Mouse (Mus musculus) hindbrain, embryonic 12.5 days (tissue): Measurements from ENCODE around the gene Hepacam. TPM values are rescaled to one million over a fixed set of nuclear protein-coding genes. Genes with fewer than 3 reads are reported as not detected.

Experiments
- ATAC-seq: fragments of 200-750 bp; cut with Nextera tagmentation; 2 replicates; pipeline ENCODE4 v1.8.0; 2017; ENCODE audit warnings: moderate TSS enrichment; ENCODE audit not compliant: low FRiP score
- H3K27ac ChIP-seq: fragments of 300-500 bp; sonication (generic); 2 replicates; pipeline ENCODE4 v1.5.1; 2016; ENCODE audit warnings: mild to moderate bottlenecking
- H3K27me3 ChIP-seq: fragments of 300-500 bp; sonication (generic); 2 replicates; pipeline ENCODE4 v1.6.1; 2016; ENCODE audit warnings: mild to moderate bottlenecking
- H3K36me3 ChIP-seq: fragments of 300-500 bp; sonication (generic); 2 replicates; pipeline ENCODE4 v1.6.1; 2016; ENCODE audit warnings: mild to moderate bottlenecking
- H3K4me1 ChIP-seq: fragments of 300-500 bp; sonication (generic); 2 replicates; pipeline ENCODE4 v1.6.1; 2016
- H3K4me2 ChIP-seq: fragments of 300-500 bp; sonication (generic); replicated peaks from 2 replicates; pipeline ENCODE4 v1.6.1; 2016; ENCODE audit warnings: mild to moderate bottlenecking
- H3K4me3 ChIP-seq: fragments of 300-500 bp; sonication (generic); 2 replicates; pipeline ENCODE4 v1.5.1; 2016; ENCODE audit warnings: mild to moderate bottlenecking
- H3K9ac ChIP-seq: fragments of 300-500 bp; sonication (generic); 2 replicates; pipeline ENCODE4 v1.6.1; 2016; ENCODE audit warnings: mild to moderate bottlenecking, moderate library complexity
- H3K9me3 ChIP-seq: fragments of 300-500 bp; sonication (generic); replicated peaks from 2 replicates; pipeline ENCODE4 v1.6.1; 2016; ENCODE audit warnings: mild to moderate bottlenecking
- WGBS: fragments of 180-500 bp; shearing (Covaris S2); methylation state at CpG from one replicate; pipeline ENCODE4 v1.1.7; 2016; 5-methylcytosine and 5-hydroxymethylcytosine counted together
- polyA plus RNA-seq: library from polyadenylated mRNA; unstranded; fragments of >200 nt; fragmentation: Nextera tagmentation; extraction: Ambion mirVana; gene quantifications from 2 replicates; pipeline ENCODE4 v1.2.1, GENCODE M21; 2016

The Hepacam gene
- polyA plus RNA-seq, 1 experiment from 2014 or later: 0.36 TPM

- H3K4me3 ChIP-seq: no peak overlapping the region
- 78% methylated on average over 8 of the region's 8 CpGs for WGBS
- H3K27me3 ChIP-seq: no peaks in the 10 kb centered on the region
- no peaks in the 10 kb centered on the region for H3K36me3 ChIP-seq
- H3K9me3 ChIP-seq: no peaks in the 10 kb centered on the region
- no peak overlapping the region for H3K27ac ChIP-seq
- H3K9ac ChIP-seq: no peak overlapping the region
- H3K4me1 ChIP-seq: no peaks in the 10 kb centered on the region
- H3K4me2 ChIP-seq: no peak overlapping the region
- no peak for ATAC-seq
These were observed 26.5 kb downstream of the Hepacam start for GRCm38 (mm10) chr9:37393482-37394131.

- no peaks in the 10 kb centered on the region for H3K9me3 ChIP-seq
- ATAC-seq: no peak
- no peak overlapping the region for H3K4me2 ChIP-seq
- no peaks in the 10 kb centered on the region for H3K36me3 ChIP-seq
- 62% methylated on average over 2 of the region's 2 CpGs for WGBS
- H3K27ac ChIP-seq: no peak overlapping the region
- H3K4me1 ChIP-seq: no peaks in the 10 kb centered on the region
- H3K27me3 ChIP-seq: peaks cover 5% of the 10 kb centered on the region; the same call in 1 of the 2 replicates
- no peak overlapping the region for H3K9ac ChIP-seq
- H3K4me3 ChIP-seq: no peak overlapping the region
These were observed 33.4 kb downstream of the Hepacam start for GRCm38 (mm10) chr9:37400585-37400984.

- H3K9ac ChIP-seq: no peak within 1 kb of the TSS
- H3K4me2 ChIP-seq: no peak within 1 kb of the TSS
- no peak for ATAC-seq
- 15% methylated on average over 7 of the region's 7 CpGs for WGBS
- peak within 1 kb of the TSS; percentile 10; the same call in 1 of the 2 replicates for H3K4me3 ChIP-seq
- no peaks in the 10 kb centered on the region for H3K36me3 ChIP-seq
- peaks cover 5% of the 10 kb centered on the region; the same call in 1 of the 2 replicates for H3K27me3 ChIP-seq
- no peak within 1 kb of the TSS for H3K27ac ChIP-seq
- H3K4me1 ChIP-seq: no peaks in the 10 kb centered on the region
- no peaks in the 10 kb centered on the region for H3K9me3 ChIP-seq
These were observed 34.7 kb downstream of the Hepacam start, which contains the start of gene Robo4 for GRCm38 (mm10) chr9:37401802-37402201. Gene Robo4 (plus strand): TSS chr9:37401897.

DNA sequence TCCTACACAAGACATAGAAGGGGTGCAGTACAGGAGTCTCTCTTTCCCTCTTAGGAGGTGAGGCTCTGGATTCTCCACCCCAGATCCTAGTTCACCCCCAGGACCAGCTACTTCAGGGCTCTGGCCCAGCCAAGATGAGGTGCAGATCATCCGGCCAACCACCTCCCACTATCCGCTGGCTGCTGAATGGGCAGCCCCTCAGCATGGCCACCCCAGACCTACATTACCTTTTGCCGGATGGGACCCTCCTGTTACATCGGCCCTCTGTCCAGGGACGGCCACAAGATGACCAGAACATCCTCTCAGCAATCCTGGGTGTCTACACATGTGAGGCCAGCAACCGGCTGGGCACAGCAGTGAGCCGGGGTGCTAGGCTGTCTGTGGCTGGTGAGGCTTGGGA, 35.4 kb downstream of the Hepacam start:
- Histone ChIP-seq H3K4me3 (peak overlapping the region; percentile 10; the same call in 1 of the 2 replicates), H3K9me3 (no peaks in the 10 kb centered on the region), H3K9ac (no peak overlapping the region), H3K27ac (no peak overlapping the region), H3K27me3 (peaks cover 5% of the 10 kb centered on the region; the same call in 1 of the 2 replicates), H3K36me3 (no peaks in the 10 kb centered on the region), H3K4me2 (no peak overlapping the region), H3K4me1 (no peaks in the 10 kb centered on the region)
- ATAC-seq: no peak
- WGBS: 86% methylated on average over 7 of the region's 7 CpGs

GRCm38 (mm10) chr9:37403011-37403410, 35.9 kb downstream of the Hepacam start:
- WGBS: 86% methylated on average over 7 of the region's 7 CpGs
- H3K36me3 ChIP-seq: no peaks in the 10 kb centered on the region
- ATAC-seq: no peak
- no peaks in the 10 kb centered on the region for H3K9me3 ChIP-seq
- H3K27ac ChIP-seq: no peak overlapping the region
- 0 out of 2 replicates have a peak overlapping the region, but pooled peaks have one; percentile 10 for H3K4me3 ChIP-seq
- peaks cover 5% of the 10 kb centered on the region; the same call in 1 of the 2 replicates for H3K27me3 ChIP-seq
- H3K9ac ChIP-seq: no peak overlapping the region
- H3K4me1 ChIP-seq: peaks cover 5% of the 10 kb centered on the region
- no peak overlapping the region for H3K4me2 ChIP-seq

DNA sequence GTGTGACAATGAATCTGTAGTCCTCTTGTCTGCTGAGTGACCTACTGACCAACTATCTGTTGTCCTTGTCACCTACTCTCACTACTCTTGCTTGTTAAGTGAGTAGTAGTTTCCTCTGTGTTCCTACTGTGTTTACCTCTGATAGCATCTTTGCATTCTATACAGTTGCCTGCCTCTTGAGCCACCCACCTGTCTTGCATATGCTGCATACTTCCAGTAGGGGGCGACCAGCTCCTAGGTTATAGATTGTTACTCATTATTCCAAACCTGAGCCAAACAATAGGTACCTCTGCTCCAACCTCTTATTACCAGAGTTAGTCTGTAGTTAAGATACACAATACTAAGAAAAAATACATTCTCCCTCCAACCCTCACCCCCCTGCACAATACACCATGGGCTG, 39.2 kb downstream of the Hepacam start:
- Histone ChIP-seq H3K4me3 (no peak overlapping the region), H3K27me3 (peaks cover 11% of the 10 kb centered on the region; the same call in 1 of the 2 replicates), H3K4me1 (peaks cover 9% of the 10 kb centered on the region), H3K27ac (no peak overlapping the region), H3K36me3 (no peaks in the 10 kb centered on the region), H3K4me2 (no peak overlapping the region), H3K9ac (no peak overlapping the region), H3K9me3 (no peaks in the 10 kb centered on the region)
- ATAC-seq: peak; percentile 23; the same call in 1 of the 2 replicates
- WGBS: 0% methylated on average over 1 of the region's 1 CpGs

- Histone ChIP-seq H3K4me3 (peak overlapping the region; percentile 13; the same call in 1 of the 2 replicates), H3K4me2 (peak overlapping the region; percentile 36), H3K9ac (0 out of 2 replicates have a peak overlapping the region, but pooled peaks have one; percentile 10), H3K36me3 (no peaks in the 10 kb centered on the region), H3K27ac (no peak overlapping the region), H3K9me3 (no peaks in the 10 kb centered on the region), H3K4me1 (peaks cover 9% of the 10 kb centered on the region), H3K27me3 (peaks cover 11% of the 10 kb centered on the region; the same call in 1 of the 2 replicates)
- ATAC-seq: peak; percentile 66
- WGBS: 14% methylated on average over 19 of the region's 19 CpGs
These were observed 40.8 kb downstream of the Hepacam start for GRCm38 (mm10) chr9:37407850-37408502.

DNA sequence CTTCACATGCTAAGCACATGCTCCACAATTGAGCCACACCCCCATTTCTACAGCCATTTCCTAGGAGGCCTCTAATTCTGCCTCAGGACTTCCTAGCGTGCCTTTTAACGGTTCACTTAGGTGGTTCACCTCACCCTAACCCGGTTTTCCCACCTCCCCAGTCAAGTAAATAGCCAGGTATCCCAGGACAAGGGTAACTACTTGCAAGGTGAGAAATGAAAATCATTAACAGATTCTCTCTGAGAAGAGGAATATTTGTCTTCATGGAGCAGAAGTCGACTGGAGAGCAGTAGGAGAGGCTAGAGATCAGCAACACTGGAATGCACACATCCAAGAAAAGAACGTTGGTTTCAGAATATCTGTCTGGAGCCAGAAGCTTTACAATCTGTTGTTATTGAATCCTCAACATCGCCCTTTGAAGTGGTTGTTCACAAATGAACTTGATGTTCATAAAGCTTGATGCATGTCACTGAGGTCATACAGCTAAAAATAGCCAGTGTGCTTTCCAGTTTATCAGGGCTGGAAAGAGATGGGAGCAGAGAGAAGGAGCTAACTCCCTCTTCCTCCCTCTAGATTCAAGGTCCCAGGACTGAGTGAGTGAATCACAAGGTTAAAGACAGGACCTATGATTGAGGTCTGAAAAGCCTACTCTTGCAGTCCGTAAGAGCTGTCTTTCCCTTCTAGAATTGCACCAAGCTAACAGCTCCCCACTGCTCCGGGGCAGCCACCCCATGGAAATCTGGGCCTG, 42.7 kb downstream of the Hepacam start:
- Histone ChIP-seq H3K4me3 (no peak overlapping the region), H3K9me3 (no peaks in the 10 kb centered on the region), H3K9ac (no peak overlapping the region), H3K36me3 (no peaks in the 10 kb centered on the region), H3K4me2 (no peak overlapping the region), H3K27ac (no peak overlapping the region), H3K4me1 (peaks cover 9% of the 10 kb centered on the region), H3K27me3 (peaks cover 6% of the 10 kb centered on the region; the same call in 1 of the 2 replicates)
- WGBS: 78% methylated on average over 8 of the region's 8 CpGs
- no peak for ATAC-seq

GRCm38 (mm10) chr9:37412989-37413388, 45.8 kb downstream of the Hepacam start:
- H3K4me1 ChIP-seq: peaks cover 4% of the 10 kb centered on the region
- no peaks in the 10 kb centered on the region for H3K36me3 ChIP-seq
- ATAC-seq: no peak
- H3K4me3 ChIP-seq: no peak overlapping the region
- no peak overlapping the region for H3K9ac ChIP-seq
- 73% methylated on average over 3 of the region's 3 CpGs for WGBS
- 0 out of 2 replicates have a peak, but pooled peaks cover 6% of the 10 kb centered on the region for H3K27me3 ChIP-seq
- H3K4me2 ChIP-seq: no peak overlapping the region
- H3K9me3 ChIP-seq: no peaks in the 10 kb centered on the region
- H3K27ac ChIP-seq: no peak overlapping the region

DNA sequence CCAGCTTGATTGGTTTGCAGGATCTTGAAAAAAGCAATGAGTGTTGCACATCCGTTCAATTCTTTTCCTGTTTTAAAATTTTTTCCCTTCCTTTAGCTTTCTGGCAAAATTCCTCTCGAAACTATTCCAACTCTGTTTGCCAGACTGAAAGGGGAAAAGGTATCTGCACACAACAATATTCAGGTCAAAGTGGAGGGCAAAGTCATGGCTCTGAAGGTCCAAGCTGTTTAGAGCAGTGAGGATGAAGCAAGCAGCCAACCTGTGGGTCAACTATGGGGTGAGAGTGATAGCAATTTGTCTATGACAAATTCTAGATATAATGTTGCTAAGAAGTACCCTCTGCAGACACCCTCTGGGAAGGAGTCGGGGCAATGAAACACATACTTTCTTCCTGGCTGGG, 47.5 kb downstream of the Hepacam start:
- H3K4me2 ChIP-seq: no peak overlapping the region
- no peak for ATAC-seq
- 84% methylated on average over 3 of the region's 3 CpGs for WGBS

GRCm38 (mm10) chr9:37418791-37419190, 51.6 kb downstream of the Hepacam start:
- Histone ChIP-seq H3K4me2 (no peak overlapping the region), H3K27ac (no peak overlapping the region), H3K27me3 (peaks cover 28% of the 10 kb centered on the region), H3K4me1 (peaks cover 8% of the 10 kb centered on the region; the same call in 1 of the 2 replicates), H3K36me3 (no peaks in the 10 kb centered on the region), H3K4me3 (no peak overlapping the region), H3K9ac (no peak overlapping the region), H3K9me3 (no peaks in the 10 kb centered on the region)
- WGBS: 76% methylated on average over 4 of the region's 4 CpGs
- ATAC-seq: no peak

More for the DNA sequence above, 47.5 kb downstream of the Hepacam start:
- Histone ChIP-seq H3K4me3 (no peak overlapping the region), H3K27ac (no peak overlapping the region), H3K9me3 (no peaks in the 10 kb centered on the region), H3K4me1 (no peaks in the 10 kb centered on the region), H3K36me3 (no peaks in the 10 kb centered on the region), H3K27me3 (peaks cover 17% of the 10 kb centered on the region; the same call in 1 of the 2 replicates), H3K9ac (no peak overlapping the region)

- peak; percentile 81 for ATAC-seq
- Histone ChIP-seq H3K4me1 (peaks cover 8% of the 10 kb centered on the region; the same call in 1 of the 2 replicates), H3K9me3 (no peaks in the 10 kb centered on the region), H3K36me3 (no peaks in the 10 kb centered on the region), H3K9ac (no peak overlapping the region), H3K4me2 (peak overlapping the region; percentile 50), H3K27me3 (peaks cover 28% of the 10 kb centered on the region), H3K27ac (no peak overlapping the region), H3K4me3 (peak overlapping the region; percentile 18)
- under 1% methylated on average over 27 of the region's 27 CpGs for WGBS
These were observed 53.5 kb downstream of the Hepacam start for GRCm38 (mm10) chr9:37420676-37421075.
